Mouse (Mus musculus): Measurements from ENCODE around the gene Phf7. TPM values are rescaled to one million over a fixed set of nuclear protein-coding genes. Genes with fewer than 3 reads are reported as not detected.
A peak's percentile ranks its signal among the peaks of the same experiment; 100 is the strongest.

Phf7 gene
- polyA plus RNA-seq, 1 experiment from 2014 or later = 14.4 TPM

- Histone ChIP-seq H3K27me3 (replicated peaks; ENCODE audit: control insufficient read depth, insufficient read depth, low read length) (no peaks in the 10 kb centered on the region), H3K36me3 (ENCODE audit: control insufficient read depth, insufficient read depth, low read length) (peaks cover 79% of the 10 kb centered on the region), H3K9me3 (ENCODE audit: control insufficient read depth, low read length) (no peaks in the 10 kb centered on the region), H3K4me3 (ENCODE audit: low read depth, low read length) (no peak overlapping the region), H3K4me1 (replicated peaks; ENCODE audit: control insufficient read depth, insufficient read depth, low read length) (no peaks in the 10 kb centered on the region), H3K27ac (ENCODE audit: low read depth) (no peak overlapping the region), H3K4me2 (ENCODE audit: low read length) (no peak overlapping the region), H3K9ac (ENCODE audit: low read length) (no peak overlapping the region)
- no peak for ATAC-seq (replicated peaks; ENCODE audit: low FRiP score, low TSS enrichment, low read depth)
- DNase-seq (ENCODE audit: low spot score) = no peak
- WGBS = 93% methylated on average over 4 of the region's 4 CpGs
These were observed 9.3 kb upstream of the Phf7 start for GRCm38 (mm10) chr14:31260374-31260773.

GRCm38 (mm10) chr14:31258476-31259050 is 7.4 kb upstream of the Phf7 start:
- ATAC-seq (replicated peaks; ENCODE audit: low FRiP score, low TSS enrichment, low read depth) = no peak
- H3K9me3 ChIP-seq (ENCODE audit: control insufficient read depth, low read length) = no peaks in the 10 kb centered on the region
- H3K27ac ChIP-seq (ENCODE audit: low read depth) = no peak overlapping the region
- WGBS = 95% methylated on average over 14 of the region's 14 CpGs
- H3K27me3 ChIP-seq (replicated peaks; ENCODE audit: control insufficient read depth, insufficient read depth, low read length) = no peaks in the 10 kb centered on the region
- H3K9ac ChIP-seq (ENCODE audit: low read length) = no peak overlapping the region
- H3K36me3 ChIP-seq (ENCODE audit: control insufficient read depth, insufficient read depth, low read length) = peaks cover 96% of the 10 kb centered on the region
- no peaks in the 10 kb centered on the region for H3K4me1 ChIP-seq (replicated peaks; ENCODE audit: control insufficient read depth, insufficient read depth, low read length)
- DNase-seq (ENCODE audit: low spot score) = no peak
- no peak overlapping the region for H3K4me3 ChIP-seq (ENCODE audit: low read depth, low read length)
- no peak overlapping the region for H3K4me2 ChIP-seq (ENCODE audit: low read length)

GRCm38 (mm10) chr14:31252091-31252490 is 974 bp upstream of the Phf7 start:
- Histone ChIP-seq H3K4me1 (replicated peaks; ENCODE audit: control insufficient read depth, insufficient read depth, low read length) (peaks cover 10% of the 10 kb centered on the region; the same call in 1 of the 2 replicates), H3K4me2 (ENCODE audit: low read length) (peak overlapping the region; percentile 80), H3K9me3 (ENCODE audit: control insufficient read depth, low read length) (no peaks in the 10 kb centered on the region), H3K4me3 (ENCODE audit: low read depth, low read length) (peak overlapping the region; percentile 97), H3K9ac (ENCODE audit: low read length) (peak overlapping the region; percentile 96), H3K27ac (ENCODE audit: low read depth) (no peak overlapping the region), H3K36me3 (ENCODE audit: control insufficient read depth, insufficient read depth, low read length) (peaks cover 45% of the 10 kb centered on the region), H3K27me3 (replicated peaks; ENCODE audit: control insufficient read depth, insufficient read depth, low read length) (no peaks in the 10 kb centered on the region)
- ATAC-seq (replicated peaks; ENCODE audit: low FRiP score, low TSS enrichment, low read depth) = no peak
- DNase-seq (ENCODE audit: low spot score) = no peak
- WGBS = 87% methylated on average over 5 of the region's 5 CpGs

- WGBS = under 1% methylated on average over 18 of the region's 18 CpGs
- H3K4me1 ChIP-seq (replicated peaks; ENCODE audit: control insufficient read depth, insufficient read depth, low read length) = peaks cover 10% of the 10 kb centered on the region; the same call in 1 of the 2 replicates
- peak overlapping the region; percentile 92 for H3K27ac ChIP-seq (ENCODE audit: low read depth)
- no peaks in the 10 kb centered on the region for H3K27me3 ChIP-seq (replicated peaks; ENCODE audit: control insufficient read depth, insufficient read depth, low read length)
- H3K9ac ChIP-seq (ENCODE audit: low read length) = peak overlapping the region; percentile 96
- H3K4me2 ChIP-seq (ENCODE audit: low read length) = peak overlapping the region; percentile 80
- peaks cover 41% of the 10 kb centered on the region for H3K36me3 ChIP-seq (ENCODE audit: control insufficient read depth, insufficient read depth, low read length)
- peak overlapping the region; percentile 97 for H3K4me3 ChIP-seq (ENCODE audit: low read depth, low read length)
- H3K9me3 ChIP-seq (ENCODE audit: control insufficient read depth, low read length) = no peaks in the 10 kb centered on the region
- no peak for ATAC-seq (replicated peaks; ENCODE audit: low FRiP score, low TSS enrichment, low read depth)
- DNase-seq (ENCODE audit: low spot score) = no peak
These were observed 509 bp upstream of the Phf7 start for GRCm38 (mm10) chr14:31251626-31252025.

DNA sequence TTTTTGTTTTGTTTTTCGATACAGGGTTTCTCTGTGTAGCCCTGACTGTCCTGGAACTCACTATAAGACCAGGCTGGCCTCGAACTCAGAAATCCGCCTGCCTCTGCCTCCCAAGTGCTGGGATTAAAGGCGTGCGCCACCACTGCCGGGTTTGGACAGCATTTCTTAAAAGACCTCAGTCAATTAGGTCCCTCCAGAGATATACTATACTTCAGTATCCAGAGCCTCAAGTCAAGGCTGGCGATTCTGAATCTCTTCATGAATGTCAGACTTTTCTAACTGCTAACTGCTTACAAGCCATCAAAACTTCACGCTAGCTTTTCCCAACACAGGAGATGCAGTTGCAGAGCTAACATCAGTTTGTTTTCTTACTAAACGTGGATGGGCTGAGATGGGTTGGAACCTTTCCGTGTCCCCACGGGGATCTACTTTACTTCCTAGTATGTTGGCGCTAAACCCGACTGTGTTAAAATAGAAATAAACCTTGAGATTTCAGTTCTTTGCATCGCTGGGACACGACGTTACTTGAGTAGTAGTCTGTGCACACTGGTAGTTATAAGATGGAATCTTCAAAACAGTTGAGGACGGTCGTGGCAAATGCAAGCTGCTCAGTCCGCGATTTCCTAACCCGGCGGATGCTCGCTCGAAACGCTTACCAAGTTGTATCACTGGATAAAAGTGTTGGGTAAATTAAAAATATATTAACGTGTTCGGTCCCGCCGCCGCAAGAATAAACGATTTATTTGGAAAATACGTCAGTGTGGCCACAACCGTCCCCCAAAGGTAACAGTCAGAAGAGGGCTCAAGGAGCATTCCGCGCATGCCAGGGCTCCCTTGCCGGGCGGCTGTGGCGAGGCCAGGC is 664 bp downstream of the Phf7 start:
- H3K27me3 ChIP-seq (replicated peaks; ENCODE audit: control insufficient read depth, insufficient read depth, low read length) = no peaks in the 10 kb centered on the region
- H3K9me3 ChIP-seq (ENCODE audit: control insufficient read depth, low read length) = no peaks in the 10 kb centered on the region
- peak overlapping the region; percentile 67 for H3K4me2 ChIP-seq (ENCODE audit: low read length)
- ATAC-seq (replicated peaks; ENCODE audit: low FRiP score, low TSS enrichment, low read depth) (peak; percentile 88), DNase-seq (ENCODE audit: low spot score) (no peak)
- peak overlapping the region; percentile 97 for H3K4me3 ChIP-seq (ENCODE audit: low read depth, low read length)
- H3K4me1 ChIP-seq (replicated peaks; ENCODE audit: control insufficient read depth, insufficient read depth, low read length) = peaks cover 10% of the 10 kb centered on the region; the same call in 1 of the 2 replicates
- peak overlapping the region; percentile 96 for H3K9ac ChIP-seq (ENCODE audit: low read length)
- H3K27ac ChIP-seq (ENCODE audit: low read depth) = peak overlapping the region; percentile 92
- H3K36me3 ChIP-seq (ENCODE audit: control insufficient read depth, insufficient read depth, low read length) = peaks cover 29% of the 10 kb centered on the region
- 17% methylated on average over 38 of the region's 38 CpGs for WGBS

DNA sequence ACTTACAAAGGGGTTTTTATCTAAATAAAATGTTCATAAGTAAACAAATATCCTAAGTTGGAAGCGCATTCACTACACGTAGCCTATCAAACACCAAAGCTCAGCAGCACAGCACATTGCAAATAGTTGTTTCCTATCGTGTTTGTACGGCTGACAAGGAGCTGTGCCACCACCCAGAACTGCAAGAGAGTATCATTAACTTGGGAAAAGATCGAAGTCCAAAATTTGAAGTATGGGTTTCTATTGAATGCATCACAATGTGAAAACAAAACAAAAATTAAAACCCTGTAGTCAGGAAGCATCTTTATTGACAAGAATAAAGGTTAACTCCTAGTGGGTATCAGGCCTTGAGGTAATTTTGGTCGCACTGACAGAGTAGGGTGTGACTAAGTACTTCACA is 2.7 kb downstream of the Phf7 start:
- WGBS = 86% methylated on average over 6 of the region's 6 CpGs
- H3K27ac ChIP-seq (ENCODE audit: low read depth) = no peak overlapping the region
- ATAC-seq (replicated peaks; ENCODE audit: low FRiP score, low TSS enrichment, low read depth) (no peak), DNase-seq (ENCODE audit: low spot score) (no peak)
- no peak overlapping the region for H3K4me3 ChIP-seq (ENCODE audit: low read depth, low read length)
- peaks cover 10% of the 10 kb centered on the region; the same call in 1 of the 2 replicates for H3K4me1 ChIP-seq (replicated peaks; ENCODE audit: control insufficient read depth, insufficient read depth, low read length)
- H3K9ac ChIP-seq (ENCODE audit: low read length) = no peak overlapping the region
- no peaks in the 10 kb centered on the region for H3K9me3 ChIP-seq (ENCODE audit: control insufficient read depth, low read length)
- H3K36me3 ChIP-seq (ENCODE audit: control insufficient read depth, insufficient read depth, low read length) = peaks cover 8% of the 10 kb centered on the region
- H3K27me3 ChIP-seq (replicated peaks; ENCODE audit: control insufficient read depth, insufficient read depth, low read length) = no peaks in the 10 kb centered on the region
- H3K4me2 ChIP-seq (ENCODE audit: low read length) = no peak overlapping the region

GRCm38 (mm10) chr14:31245946-31246345 is 5.2 kb downstream of the Phf7 start:
- WGBS = 87% methylated on average over 1 of the region's 1 CpGs
- ATAC-seq (replicated peaks; ENCODE audit: low FRiP score, low TSS enrichment, low read depth) (no peak), DNase-seq (ENCODE audit: low spot score) (no peak)
- Histone ChIP-seq H3K9me3 (ENCODE audit: control insufficient read depth, low read length) (no peaks in the 10 kb centered on the region), H3K36me3 (ENCODE audit: control insufficient read depth, insufficient read depth, low read length) (no peaks in the 10 kb centered on the region), H3K9ac (ENCODE audit: low read length) (no peak overlapping the region), H3K4me2 (ENCODE audit: low read length) (no peak overlapping the region), H3K4me3 (ENCODE audit: low read depth, low read length) (no peak overlapping the region), H3K4me1 (replicated peaks; ENCODE audit: control insufficient read depth, insufficient read depth, low read length) (0 out of 2 replicates have a peak, but pooled peaks cover 2% of the 10 kb centered on the region), H3K27me3 (replicated peaks; ENCODE audit: control insufficient read depth, insufficient read depth, low read length) (no peaks in the 10 kb centered on the region), H3K27ac (ENCODE audit: low read depth) (no peak overlapping the region)

GRCm38 (mm10) chr14:31244777-31245176 is 6.3 kb downstream of the Phf7 start:
- Histone ChIP-seq H3K27me3 (replicated peaks; ENCODE audit: control insufficient read depth, insufficient read depth, low read length) (no peaks in the 10 kb centered on the region), H3K4me3 (ENCODE audit: low read depth, low read length) (no peak overlapping the region), H3K27ac (ENCODE audit: low read depth) (no peak overlapping the region), H3K36me3 (ENCODE audit: control insufficient read depth, insufficient read depth, low read length) (no peaks in the 10 kb centered on the region), H3K4me2 (ENCODE audit: low read length) (no peak overlapping the region), H3K9ac (ENCODE audit: low read length) (no peak overlapping the region), H3K4me1 (replicated peaks; ENCODE audit: control insufficient read depth, insufficient read depth, low read length) (no peaks in the 10 kb centered on the region), H3K9me3 (ENCODE audit: control insufficient read depth, low read length) (no peaks in the 10 kb centered on the region)
- WGBS = 70% methylated on average over 1 of the region's 1 CpGs
- ATAC-seq (replicated peaks; ENCODE audit: low FRiP score, low TSS enrichment, low read depth) (no peak), DNase-seq (ENCODE audit: low spot score) (no peak)
